Mouse (Mus musculus) left cerebral cortex, postnatal 14 days (tissue): ENCODE results near the gene Disp2. TPM values are rescaled to one million over a fixed set of nuclear protein-coding genes. Genes with fewer than 3 reads are reported as not detected.

Experiments used
- DNase-seq, 2 experiments: peaks; one replicate each; pipeline ENCODE4 v3.0.0; 2021 to 2022; ENCODE audit warnings: low spot score in 2 of 2, mixed read lengths in 1 of 2
- intact Hi-C: fragments of 180-260 bp; cut with DNase I; formaldehyde crosslinking; loops from one replicate; pipeline ENCODE4 v1.15.1; 2025
- total RNA-seq, 2 experiments: library from RNA; stranded (reverse); gene quantifications; 2 replicates each; pipeline ENCODE4 v1.2.3; 2021

The Disp2 gene
- total RNA-seq, 2 experiments from 2014 or later, result 196 to 205 TPM

DNA sequence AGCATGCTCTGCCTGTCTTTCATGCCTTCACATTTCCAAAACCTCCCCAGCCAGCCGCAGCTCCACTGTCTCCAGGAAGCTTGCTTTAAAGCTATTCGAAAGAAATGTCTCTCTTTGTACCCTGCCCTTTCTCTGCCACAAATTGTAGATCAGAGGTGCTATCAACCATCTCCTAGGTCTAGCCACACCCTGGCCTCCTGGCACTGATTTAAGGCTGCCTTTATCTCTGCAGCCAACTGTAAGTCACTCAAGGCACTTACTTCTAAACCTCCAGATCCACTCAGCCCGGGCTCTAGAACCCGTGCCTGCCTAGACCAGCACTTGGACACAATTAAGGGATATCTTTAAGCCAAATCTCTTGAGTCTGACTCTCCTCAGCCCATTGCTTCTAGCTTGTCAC, 1.1 kb upstream of the Disp2 start:
- DNase-seq, result no peak
- intact Hi-C loops, result loop anchor here (2.0 kb wide), 1 partner anchor 34 kb away; the partner anchor contains the start of gene Inafm2

DNA sequence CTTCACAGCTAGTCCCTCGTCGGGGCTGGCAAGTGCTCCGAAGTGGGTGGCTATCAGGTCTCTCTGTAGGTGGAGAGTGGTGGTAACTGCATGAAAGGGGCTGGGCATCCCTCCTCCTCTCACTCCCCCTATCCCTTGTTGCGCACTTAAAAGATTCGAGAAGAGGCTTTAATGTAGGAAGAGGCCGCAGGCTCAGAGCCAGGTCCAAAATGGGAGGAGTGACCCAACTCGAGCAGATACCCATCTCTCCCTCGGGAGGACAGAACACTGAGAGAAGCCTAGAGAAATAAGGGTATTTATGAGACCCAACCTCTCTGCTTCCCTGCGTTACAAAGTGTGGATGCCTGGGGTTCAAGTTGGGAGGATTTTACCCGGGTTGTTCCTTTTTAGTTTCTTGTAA, 454 bp upstream of the Disp2 start:
- no peak for DNase-seq
- intact Hi-C loops, result loop anchor here (2.0 kb wide), 1 partner anchor 34 kb away; the partner anchor contains the start of gene Inafm2

DNA sequence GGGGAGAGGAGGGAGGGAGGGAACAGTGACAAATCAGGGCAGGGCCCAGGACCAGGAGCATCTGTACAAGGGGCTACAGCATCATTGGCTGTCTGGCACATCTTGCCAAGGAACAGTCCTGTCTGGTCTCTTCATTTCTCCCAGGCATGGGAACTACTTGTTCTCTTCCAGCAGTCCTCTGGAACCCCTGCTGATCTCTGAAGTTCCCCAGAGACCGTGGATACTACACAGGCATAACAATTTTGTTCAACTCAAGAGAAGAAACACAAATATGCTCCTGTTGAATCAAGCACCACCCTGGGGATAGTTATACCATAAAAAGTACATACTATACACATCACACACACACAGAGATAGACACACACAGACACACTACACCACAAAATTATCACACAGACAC, 1.6 kb downstream of the Disp2 start:
- no peak for DNase-seq
- intact Hi-C loops, result no loop called here

DNA sequence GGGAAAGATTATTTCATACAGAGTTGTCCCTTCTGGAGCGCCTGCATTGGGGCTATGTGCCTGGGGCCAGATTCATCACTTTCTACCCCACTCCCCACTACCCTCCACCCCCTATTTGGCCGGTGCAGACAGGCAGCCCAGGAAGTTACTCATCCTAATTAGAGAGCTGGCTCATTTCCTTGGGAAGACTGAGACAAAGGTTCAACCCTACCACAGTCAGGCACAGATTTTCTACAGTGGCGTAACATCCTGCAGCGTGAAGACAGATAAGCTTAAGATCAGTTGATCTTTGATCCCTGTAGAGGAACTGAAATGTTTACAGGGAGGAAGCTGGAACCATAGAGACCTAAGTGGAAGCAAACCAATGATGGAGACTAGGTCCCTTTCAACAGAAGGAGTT, 2.8 kb downstream of the Disp2 start:
- DNase-seq, result no peak
- intact Hi-C loops, result no loop called here

DNA sequence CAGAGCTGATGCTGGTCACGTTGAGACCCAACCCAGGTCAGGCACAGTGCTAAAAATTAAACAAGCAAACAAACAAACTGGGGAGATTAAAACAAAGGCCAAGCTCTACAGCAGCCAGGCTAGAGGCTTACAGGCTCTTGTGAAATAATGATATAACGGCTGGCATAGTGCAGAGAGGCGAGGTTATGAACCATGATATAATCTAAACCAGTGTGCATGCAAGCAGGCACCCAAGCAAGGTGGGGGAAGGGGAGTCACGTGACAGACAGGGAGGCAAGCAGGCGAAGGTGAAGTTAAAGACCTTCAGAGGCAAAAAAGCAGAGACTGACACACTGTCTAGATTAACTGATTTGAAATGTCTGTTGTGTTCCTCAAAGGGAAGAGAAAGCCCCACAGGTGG, 3.6 kb downstream of the Disp2 start:
- DNase-seq, result no peak
- intact Hi-C loops, result no loop called here

DNA sequence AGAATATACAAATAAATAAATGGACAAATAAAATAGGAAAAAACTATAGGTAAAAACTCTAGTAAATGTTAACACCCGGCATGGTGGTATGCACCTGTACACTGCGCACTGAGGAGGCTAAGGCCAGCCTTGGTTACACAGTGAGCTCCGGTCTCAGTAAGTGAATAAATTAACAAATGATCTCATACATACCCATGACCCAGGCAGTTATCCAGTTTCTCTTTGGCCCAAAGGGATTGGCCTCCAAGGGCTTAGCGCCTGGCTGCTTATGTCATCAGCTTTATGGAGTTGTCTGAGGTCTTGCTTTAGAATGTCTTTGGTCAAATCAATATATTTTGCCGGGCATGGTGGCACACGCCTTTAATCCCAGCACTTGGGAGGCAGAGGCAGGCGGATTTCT, 4.1 kb downstream of the Disp2 start:
- intact Hi-C loops, result no loop called here

DNA sequence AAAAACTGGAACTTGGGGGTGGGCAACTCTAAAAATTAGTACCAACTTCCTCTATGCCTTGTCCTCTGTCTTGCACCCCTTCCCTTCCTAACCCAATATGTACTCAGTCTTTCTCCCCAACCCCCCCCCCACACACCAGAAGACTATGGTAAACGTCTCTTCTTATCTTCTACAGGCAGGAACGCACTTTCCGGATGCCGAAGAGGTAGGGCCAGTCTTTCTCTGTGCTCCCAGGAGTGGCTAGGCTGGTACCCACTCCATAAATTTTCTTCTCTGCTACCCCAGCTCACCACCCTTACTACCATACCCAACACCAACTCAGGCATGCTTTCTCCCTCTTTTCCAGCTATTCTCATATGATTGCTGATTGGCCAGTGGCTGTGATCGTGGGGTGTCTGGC, 7.0 kb downstream of the Disp2 start:
- DNase-seq, result no peak
- intact Hi-C loops, result no loop called here

More for the DNA sequence above, 4.1 kb downstream of the Disp2 start:
- DNase-seq, result no peak

DNA sequence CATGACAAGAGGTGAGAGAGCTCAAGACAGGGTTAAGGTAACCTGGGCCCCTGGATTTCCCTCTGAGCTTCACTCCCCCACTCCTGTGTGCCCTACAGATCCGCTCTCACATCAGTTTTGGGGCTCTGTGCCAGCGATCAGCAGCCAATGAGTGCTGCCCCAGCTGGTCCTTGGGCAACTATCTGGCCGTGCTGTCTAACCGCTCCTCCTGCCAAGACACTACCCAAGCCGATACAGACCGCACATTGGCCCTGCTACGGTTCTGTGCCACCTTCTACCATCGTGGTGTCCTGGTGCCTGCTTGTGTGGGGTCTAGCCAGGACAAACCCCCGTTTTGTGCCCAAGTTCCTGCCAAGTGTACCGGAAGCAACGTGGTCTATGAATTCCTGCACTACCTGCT, 10.0 kb downstream of the Disp2 start:
- no peak for DNase-seq
- intact Hi-C loops, result no loop called here

DNA sequence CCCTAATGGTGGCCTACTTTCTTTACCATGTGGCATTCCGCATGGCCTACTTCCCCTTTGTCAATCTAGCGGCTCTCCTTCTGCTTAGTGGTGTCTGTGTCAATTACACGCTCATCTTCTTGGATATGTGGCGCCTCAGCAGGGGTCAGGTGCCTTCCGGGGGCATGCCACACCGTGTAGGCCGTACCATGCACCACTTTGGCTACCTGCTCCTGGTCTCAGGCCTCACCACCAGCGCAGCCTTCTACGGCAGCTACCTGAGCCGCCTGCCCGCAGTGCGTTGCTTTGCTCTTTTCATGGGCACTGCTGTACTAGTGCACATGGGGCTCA, 10.7 kb downstream of the Disp2 start:
- intact Hi-C loops, result no loop called here
- no peak for DNase-seq

DNA sequence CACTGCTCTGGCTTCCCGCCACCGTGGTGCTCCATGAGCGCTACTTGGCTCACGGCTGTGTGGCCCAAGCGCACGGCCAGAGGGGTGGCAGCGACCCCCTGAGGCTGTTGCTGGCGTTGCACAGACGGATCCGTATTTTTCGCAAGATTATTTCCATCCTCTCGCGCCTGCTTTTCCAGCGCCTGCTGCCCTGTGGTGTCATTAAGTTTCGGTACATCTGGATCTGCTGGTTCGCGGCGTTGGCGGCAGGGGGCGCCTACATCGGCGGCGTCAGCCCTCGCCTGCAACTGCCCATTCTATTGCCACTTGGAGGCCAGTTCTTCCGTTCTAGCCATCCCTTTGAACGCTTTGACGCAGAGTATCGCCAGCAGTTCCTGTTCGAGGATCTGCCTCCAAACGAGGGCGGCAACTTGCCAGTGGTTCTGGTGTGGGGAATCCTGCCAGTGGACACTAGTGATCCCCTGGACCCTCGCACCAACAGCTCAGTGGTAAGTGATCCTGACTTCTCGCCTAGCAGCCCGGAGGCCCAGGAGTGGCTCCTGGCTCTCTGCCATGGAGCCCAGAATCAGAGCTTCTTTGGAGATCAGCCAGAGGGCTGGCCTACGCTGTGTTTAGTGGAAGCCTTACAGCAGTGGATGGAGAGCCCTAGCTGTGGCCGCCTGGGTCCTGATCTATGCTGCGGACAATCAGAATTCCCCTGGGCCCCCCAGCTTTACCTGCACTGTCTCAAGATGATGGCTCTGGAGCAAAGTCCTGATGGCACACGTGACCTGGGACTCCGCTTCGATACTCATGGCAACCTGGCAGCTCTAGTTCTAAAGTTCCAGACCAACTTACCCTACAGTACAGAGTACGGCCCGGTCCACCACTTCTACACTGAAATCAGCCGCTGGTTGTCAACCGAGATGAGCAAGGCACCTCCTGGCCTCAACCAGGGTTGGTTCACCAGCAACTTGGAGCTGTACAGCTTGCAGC, 11.3 kb downstream of the Disp2 start:
- intact Hi-C loops, result no loop called here
- DNase-seq, result peak; percentile 66 to 87

DNA sequence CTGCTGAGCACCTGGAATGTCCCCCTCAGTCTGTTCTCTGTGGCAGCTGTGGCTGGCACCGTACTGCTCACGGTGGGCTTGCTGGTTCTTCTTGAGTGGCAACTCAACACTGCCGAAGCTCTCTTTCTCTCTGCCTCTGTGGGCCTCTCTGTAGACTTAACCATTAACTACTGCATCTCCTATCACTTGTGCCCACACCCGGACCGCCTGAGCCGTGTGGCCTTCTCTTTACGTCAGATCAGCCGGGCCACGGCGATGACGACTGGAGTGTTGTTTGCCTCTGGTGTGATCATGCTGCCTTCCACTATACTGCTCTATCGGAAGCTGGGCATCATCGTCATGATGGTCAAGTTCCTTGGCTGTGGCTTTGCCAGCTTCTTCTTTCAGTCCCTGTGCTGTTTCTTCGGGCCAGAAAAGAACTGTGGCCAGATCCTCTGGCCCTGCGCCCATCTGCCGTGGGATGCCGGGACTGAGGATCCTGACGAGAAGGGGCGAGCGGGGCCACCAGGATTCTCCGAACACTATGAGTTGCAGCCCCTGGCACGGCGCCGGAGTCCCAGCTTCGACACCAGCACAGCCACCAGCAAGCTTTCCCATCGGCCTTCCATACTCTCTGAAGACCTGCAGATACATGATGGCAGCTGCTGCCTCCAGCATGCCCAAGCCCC, 12.2 kb downstream of the Disp2 start:
- intact Hi-C loops, result no loop called here
- no peak for DNase-seq

DNA sequence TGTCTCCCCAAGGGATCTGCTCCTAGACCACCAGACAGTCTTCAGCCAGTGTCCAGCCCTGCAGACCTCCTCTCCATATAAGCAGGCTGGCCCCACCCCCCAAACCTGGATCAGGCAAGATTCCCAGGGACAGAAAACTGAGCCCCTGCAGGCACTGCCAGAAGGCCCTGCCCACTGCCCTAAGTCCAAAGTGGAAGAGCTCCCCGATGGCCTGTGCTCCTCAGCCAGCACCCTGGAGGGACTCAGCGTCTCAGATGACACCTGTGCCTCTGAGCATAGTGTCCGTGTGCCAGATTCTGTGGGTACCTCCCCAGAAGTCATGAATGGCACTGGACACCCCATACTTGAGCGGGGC, 12.7 kb downstream of the Disp2 start:
- intact Hi-C loops, result no loop called here
- DNase-seq, result no peak

DNA sequence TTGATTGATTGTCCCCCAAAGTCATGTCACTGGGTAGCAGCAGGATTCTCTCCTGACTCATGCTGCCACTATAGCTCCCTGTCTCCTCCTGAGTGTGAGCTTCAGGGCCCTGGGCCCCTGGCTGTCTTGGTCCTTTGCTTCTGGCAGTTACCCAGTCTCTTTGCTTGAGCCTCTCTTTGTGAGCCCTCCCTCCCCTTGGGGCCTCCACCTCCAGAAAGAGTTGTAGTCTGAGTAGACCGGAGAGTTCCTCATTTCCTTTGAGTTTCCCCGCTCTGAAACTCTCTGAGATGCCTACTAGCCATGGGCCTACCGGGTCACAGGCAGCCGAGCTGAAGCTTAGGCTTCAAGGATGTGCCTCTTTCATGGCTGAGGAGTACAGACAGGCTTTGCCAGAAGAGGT, 14.1 kb downstream of the Disp2 start:
- intact Hi-C loops, result no loop called here

DNA sequence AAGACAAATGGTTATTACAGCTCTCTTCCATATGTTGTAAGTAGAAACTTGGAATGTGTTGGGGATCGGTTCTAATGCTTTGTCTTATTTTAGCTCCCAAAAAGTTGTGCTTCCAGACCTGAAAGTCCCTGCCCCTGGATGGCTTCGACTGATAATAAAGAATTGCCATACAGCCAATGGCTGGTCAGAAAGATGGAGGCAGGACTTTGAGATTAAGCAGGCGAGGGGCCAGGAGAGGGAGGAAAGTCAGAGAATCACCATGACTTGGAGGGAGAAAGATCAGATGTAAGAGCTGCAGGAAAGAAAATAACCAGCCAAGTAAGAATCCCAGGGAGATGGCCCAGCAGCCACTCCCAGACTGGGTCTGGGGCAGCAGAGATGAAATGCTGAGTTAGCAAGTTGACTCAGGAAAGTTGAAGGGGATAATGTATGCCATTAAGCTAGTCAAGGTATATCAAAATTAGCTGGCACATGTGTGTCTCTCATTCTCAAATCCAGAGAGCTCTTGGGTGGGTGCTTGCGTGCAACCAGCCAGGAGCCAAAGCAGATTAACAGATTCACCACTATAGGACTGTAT, 23.1 kb downstream of the Disp2 start:
- intact Hi-C loops, result no loop called here
- no peak for DNase-seq

More for the DNA sequence above, 14.1 kb downstream of the Disp2 start:
- no peak for DNase-seq

DNA sequence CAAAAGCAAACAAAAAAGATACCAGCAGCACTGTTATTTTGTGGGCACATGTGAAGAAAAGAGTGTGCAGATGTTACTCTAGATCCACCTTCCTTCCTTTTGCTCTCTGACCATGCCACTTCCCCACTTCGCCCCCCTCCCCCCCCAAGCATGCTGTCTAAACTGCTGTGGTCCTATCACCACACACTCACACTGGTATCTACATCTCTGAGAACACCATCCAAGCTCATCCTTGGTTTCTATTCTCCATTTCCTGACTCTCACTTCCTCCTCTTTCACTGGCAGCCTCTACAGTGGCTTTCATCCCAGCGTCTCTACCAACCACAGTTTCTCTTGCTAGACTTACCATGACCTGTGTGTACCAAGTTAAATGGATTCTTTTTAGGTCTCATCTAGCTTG, 25.0 kb downstream of the Disp2 start:
- intact Hi-C loops, result no loop called here
- DNase-seq, result no peak

DNA sequence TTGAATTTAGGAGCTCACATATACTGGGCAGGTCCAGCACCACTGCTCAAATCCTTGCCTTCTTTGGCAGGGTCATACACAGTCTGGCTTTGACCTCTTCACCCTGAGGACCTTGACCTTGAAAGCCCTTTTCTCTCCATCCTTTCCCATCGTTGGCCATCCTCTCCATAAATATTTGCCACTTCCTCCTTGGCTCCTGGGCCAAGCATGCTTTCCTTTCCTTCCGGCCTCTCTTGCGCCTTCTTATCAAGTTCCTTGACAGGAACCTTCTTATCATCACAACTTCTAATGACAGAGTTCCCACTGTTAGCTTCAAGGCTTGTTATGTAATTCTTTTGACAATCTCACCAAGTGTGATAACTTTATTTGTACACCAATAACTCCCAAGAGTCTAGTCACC, 25.6 kb downstream of the Disp2 start:
- DNase-seq, result no peak
- intact Hi-C loops, result no loop called here

DNA sequence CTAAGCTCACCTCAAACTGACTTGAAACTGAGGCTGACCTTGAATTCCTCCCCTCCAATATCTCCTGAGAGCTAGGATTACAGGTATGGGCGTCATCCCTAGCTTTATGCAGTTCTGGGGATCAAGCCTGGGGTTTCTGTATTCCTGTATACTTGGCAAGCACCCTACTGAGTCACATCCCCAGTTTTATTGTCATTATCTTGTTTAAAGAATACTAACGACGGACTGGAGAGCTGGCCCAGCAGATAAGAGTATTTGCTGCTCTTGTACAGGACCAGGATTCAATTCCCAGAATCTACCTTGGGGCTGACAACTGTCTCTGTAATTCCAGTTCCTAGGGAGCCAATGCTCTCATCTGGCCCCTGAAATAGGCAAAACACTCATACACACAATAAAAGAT, 26.2 kb downstream of the Disp2 start:
- intact Hi-C loops, result no loop called here

DNA sequence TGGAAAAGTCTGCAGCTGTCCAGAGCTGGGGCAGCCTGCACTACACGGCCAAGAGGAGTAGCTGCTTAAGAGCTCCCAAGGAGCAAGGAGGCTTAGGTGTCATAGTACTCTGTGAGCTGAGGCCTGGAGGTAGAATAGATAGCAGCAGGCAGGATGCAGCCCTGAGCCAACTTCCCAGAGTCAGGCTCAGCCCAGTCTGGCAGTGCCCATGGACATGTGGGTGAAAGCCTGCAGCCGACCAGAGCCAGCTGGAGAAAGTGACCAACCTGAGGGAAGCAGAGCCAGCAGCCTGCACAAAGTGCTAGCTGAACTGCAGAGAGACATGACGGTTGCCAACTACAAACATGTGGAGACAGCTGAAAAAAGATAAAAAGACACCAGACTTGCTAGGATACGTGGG, 27.3 kb downstream of the Disp2 start:
- intact Hi-C loops, result no loop called here
- DNase-seq, result no peak

More for the DNA sequence above, 26.2 kb downstream of the Disp2 start:
- no peak for DNase-seq

DNA sequence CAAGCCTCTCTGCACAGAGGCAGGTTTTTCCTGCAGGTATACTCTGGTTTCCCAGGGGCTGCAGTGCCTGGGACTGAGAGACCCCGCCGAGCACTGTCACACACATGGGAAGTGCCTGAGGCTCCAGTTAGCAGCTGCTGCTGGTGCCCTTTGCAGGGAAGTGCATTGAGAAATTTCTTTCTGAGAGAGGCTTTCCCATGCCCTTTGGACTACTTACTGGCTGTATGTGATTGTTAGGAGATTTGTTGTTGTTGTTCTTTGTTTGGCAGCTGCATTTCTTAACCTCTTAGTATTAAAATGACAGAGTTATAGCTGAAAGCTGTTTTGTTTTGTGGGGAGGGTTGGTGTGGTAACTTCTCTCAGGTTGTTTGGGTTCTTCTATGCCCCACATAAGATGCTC, 31.3 kb downstream of the Disp2 start:
- intact Hi-C loops, result no loop called here
- no peak for DNase-seq

DNA sequence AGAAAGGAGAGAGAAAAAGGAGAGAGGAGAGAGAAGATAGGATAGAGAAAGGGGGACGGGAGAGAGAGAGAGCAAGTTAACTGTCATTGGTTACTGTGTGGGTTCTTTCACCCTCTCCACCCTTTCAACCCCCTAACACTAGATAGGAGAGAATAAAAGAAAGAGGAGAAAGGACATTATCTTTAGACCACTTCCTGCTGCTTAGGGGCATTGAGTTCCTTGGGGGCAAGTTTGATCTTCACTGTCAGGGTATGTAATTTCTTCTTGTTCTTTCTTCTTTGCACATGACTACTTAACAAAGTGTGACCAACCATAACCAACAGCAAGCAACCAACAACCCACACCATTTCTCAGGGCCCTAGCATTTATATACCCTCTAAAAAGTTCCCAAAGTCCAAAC, 33.2 kb downstream of the Disp2 start:
- intact Hi-C loops, result no loop called here
- no peak for DNase-seq
